Mouse (Mus musculus) embryonic facial prominence, embryonic 13.5 days (tissue): ENCODE measurements around the gene Dennd4a. TPM values are rescaled to one million over a fixed set of nuclear protein-coding genes. Genes with fewer than 3 reads are reported as not detected.

Source experiments
- ATAC-seq: fragments of 200-750 bp; cut with Nextera tagmentation; 2 replicates; pipeline ENCODE4 v1.8.0; 2017; ENCODE audit warnings: low read depth; ENCODE audit not compliant: insufficient number of reproducible peaks, insufficient read depth, low FRiP score, low TSS enrichment
- H3K27ac ChIP-seq: fragments of 300-500 bp; sonication (generic); 2 replicates; pipeline ENCODE4 v1.5.1; 2015; ENCODE audit warnings: moderate library complexity, mild to moderate bottlenecking, inconsistent platforms
- H3K27me3 ChIP-seq: fragments of 300-500 bp; sonication (generic); 2 replicates; pipeline ENCODE4 v1.6.1; 2015; ENCODE audit warnings: mild to moderate bottlenecking, inconsistent platforms
- H3K36me3 ChIP-seq: fragments of 300-500 bp; sonication (generic); 2 replicates; pipeline ENCODE4 v1.6.1; 2015; ENCODE audit warnings: mild to moderate bottlenecking, inconsistent platforms
- H3K4me1 ChIP-seq: fragments of 300-500 bp; sonication (generic); 2 replicates; pipeline ENCODE4 v1.6.1; 2015; ENCODE audit warnings: inconsistent platforms
- H3K4me2 ChIP-seq: fragments of 300-500 bp; sonication (generic); 2 replicates; pipeline ENCODE4 v1.6.1; 2015; ENCODE audit warnings: moderate library complexity, mild to moderate bottlenecking, inconsistent platforms
- H3K4me3 ChIP-seq: fragments of 300-500 bp; sonication (generic); 2 replicates; pipeline ENCODE4 v1.5.1; 2015; ENCODE audit warnings: mild to moderate bottlenecking, inconsistent platforms
- H3K9ac ChIP-seq: fragments of 300-500 bp; sonication (generic); 2 replicates; pipeline ENCODE4 v1.6.1; 2015; ENCODE audit warnings: mild to moderate bottlenecking, inconsistent platforms
- H3K9me3 ChIP-seq: fragments of 300-500 bp; sonication (generic); 2 replicates; pipeline ENCODE4 v1.6.1; 2016; ENCODE audit warnings: inconsistent platforms
- WGBS: fragments of 180-500 bp; shearing (Covaris S2); methylation state at CpG from one replicate; pipeline ENCODE4 v1.1.7; 2015; ENCODE audit warnings: mixed read lengths; 5-methylcytosine and 5-hydroxymethylcytosine counted together
- polyA plus RNA-seq: library from polyadenylated mRNA; unstranded; fragments of >200 nt; fragmentation: Nextera tagmentation; extraction: Ambion mirVana; gene quantifications from 2 replicates; pipeline ENCODE4 v1.2.1, GENCODE M21; 2015

Gene Dennd4a
- polyA plus RNA-seq, 1 experiment from 2014 or later = 10.8 TPM

DNA sequence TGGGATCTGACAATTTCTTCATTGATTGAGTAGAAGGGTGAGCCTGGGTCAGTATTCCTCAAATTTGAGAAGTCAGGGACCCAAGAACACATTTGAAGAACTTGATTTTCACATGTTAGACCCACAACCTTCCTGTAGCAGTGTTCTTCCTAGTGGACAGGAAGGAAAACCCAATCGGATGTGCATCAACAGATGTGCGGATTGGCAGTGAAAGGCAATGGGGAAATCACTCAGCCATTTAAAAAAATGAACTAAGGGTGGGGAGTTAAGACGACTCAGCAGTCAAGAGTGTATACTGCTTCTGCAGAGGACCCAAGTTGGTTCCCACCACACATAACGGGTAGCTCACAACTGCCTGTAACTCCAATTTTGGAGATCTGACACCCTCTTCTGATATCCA lies 35.6 kb upstream of the Dennd4a start:
- Histone ChIP-seq H3K4me2 (no peak overlapping the region), H3K27ac (no peak overlapping the region), H3K27me3 (no peaks in the 10 kb centered on the region), H3K9ac (no peak overlapping the region), H3K9me3 (no peaks in the 10 kb centered on the region), H3K4me3 (no peak overlapping the region), H3K36me3 (no peaks in the 10 kb centered on the region), H3K4me1 (peaks cover 11% of the 10 kb centered on the region; the same call in 1 of the 2 replicates)
- 83% methylated on average over 4 of the region's 4 CpGs for WGBS
- ATAC-seq = no peak

DNA sequence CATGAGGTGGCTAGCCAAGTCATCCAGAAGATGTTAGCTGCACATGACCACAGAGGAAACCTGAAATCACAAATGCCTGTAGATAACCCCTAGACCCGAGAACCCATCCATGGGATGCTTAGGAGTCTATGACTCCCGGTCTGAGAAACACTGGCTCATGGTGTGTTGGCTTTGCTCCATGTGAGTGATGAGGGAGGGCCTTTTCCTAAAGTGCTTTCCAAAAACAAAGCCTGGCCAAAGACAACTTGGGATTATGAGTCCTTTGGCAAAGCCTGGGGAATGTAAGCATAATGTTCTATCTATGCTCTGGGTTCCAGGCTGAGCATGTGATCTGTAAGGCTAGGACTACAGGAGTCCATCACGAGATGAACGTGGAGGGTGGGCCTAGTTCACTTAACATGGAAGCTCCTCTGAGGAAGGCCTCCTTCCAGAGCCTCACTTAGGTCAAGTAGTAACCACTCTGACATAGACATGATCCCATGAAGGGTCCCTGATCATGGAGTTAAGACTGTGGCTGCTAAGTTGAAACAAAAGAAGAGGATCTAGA lies 33.6 kb upstream of the Dennd4a start:
- Histone ChIP-seq H3K27ac (no peak overlapping the region), H3K4me3 (no peak overlapping the region), H3K9me3 (no peaks in the 10 kb centered on the region), H3K4me2 (no peak overlapping the region), H3K36me3 (no peaks in the 10 kb centered on the region), H3K27me3 (no peaks in the 10 kb centered on the region), H3K4me1 (peaks cover 11% of the 10 kb centered on the region; the same call in 1 of the 2 replicates), H3K9ac (no peak overlapping the region)
- 85% methylated on average over 4 of the region's 4 CpGs for WGBS
- ATAC-seq = no peak

DNA sequence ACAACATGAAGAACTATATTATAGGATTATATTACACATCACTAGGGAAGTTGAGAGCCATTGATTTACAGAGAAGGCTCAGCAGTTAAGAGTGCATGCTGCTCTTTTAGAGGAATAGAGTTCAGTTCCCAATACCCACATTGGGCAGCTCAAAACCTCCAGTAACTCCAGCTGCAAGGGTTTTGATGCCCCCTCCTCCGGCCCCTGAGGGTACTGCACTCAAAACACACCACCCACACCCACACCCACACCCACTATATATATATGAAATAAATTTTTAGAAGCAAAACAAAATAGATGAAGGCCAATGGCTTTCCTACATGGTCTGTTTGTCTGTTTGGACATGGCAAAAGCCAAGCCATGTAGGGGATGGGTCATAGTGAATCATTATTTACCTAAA lies 33.0 kb upstream of the Dennd4a start:
- Histone ChIP-seq H3K36me3 (no peaks in the 10 kb centered on the region), H3K9ac (no peak overlapping the region), H3K4me1 (peaks cover 11% of the 10 kb centered on the region; the same call in 1 of the 2 replicates), H3K4me3 (no peak overlapping the region), H3K27ac (no peak overlapping the region), H3K9me3 (no peaks in the 10 kb centered on the region), H3K4me2 (no peak overlapping the region), H3K27me3 (no peaks in the 10 kb centered on the region)
- 91% methylated on average over 1 of the region's 1 CpGs for WGBS
- ATAC-seq = no peak

DNA sequence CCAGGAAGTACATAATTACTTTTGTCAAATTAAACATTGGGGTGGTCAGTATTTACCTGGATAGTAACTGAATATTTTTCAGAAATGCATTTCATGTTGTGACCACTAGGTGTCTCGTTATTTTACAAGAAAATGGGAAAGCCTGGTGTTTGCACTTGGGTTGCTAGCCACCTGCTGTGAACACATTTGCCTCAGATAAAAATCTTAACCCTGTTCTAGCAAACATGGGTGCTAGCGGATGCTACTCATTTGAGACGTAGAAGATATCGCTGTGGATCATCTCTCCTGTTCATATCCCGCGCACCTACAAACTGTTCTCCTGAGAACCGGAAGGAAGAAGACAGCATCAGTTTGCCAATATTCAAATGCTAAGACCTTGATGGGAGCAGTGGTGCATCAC lies 31.5 kb upstream of the Dennd4a start:
- Histone ChIP-seq H3K36me3 (no peaks in the 10 kb centered on the region), H3K4me3 (no peak overlapping the region), H3K9ac (no peak overlapping the region), H3K27ac (no peak overlapping the region), H3K4me1 (peaks cover 7% of the 10 kb centered on the region; the same call in 1 of the 2 replicates), H3K4me2 (no peak overlapping the region), H3K27me3 (no peaks in the 10 kb centered on the region), H3K9me3 (no peaks in the 10 kb centered on the region)
- 43% methylated on average over 7 of the region's 7 CpGs for WGBS
- no peak for ATAC-seq

DNA sequence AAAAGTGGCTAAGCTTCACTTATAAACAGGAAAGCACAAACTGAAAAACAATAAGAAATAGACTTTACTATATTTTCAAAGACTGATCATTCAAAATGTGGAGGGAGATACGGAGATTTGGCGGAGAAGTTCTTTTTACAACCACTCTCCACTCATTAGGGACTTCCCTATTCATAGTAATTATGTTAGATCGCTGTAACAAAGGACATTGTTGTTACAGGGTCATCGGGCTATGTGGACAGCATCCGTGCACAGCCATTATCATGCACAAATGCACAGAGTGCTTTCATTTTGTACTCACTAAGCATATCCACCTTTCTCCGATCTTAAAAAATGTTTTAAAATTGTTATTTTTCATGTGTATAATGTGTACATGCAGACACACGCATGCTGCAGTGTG lies 27.6 kb upstream of the Dennd4a start:
- no peak overlapping the region for H3K4me3 ChIP-seq
- H3K4me1 ChIP-seq = peaks cover 12% of the 10 kb centered on the region
- WGBS = 80% methylated on average over 7 of the region's 7 CpGs
- H3K9me3 ChIP-seq = no peaks in the 10 kb centered on the region
- H3K27me3 ChIP-seq = no peaks in the 10 kb centered on the region
- no peaks in the 10 kb centered on the region for H3K36me3 ChIP-seq
- H3K9ac ChIP-seq = no peak overlapping the region
- no peak overlapping the region for H3K4me2 ChIP-seq
- no peak overlapping the region for H3K27ac ChIP-seq
- no peak for ATAC-seq

DNA sequence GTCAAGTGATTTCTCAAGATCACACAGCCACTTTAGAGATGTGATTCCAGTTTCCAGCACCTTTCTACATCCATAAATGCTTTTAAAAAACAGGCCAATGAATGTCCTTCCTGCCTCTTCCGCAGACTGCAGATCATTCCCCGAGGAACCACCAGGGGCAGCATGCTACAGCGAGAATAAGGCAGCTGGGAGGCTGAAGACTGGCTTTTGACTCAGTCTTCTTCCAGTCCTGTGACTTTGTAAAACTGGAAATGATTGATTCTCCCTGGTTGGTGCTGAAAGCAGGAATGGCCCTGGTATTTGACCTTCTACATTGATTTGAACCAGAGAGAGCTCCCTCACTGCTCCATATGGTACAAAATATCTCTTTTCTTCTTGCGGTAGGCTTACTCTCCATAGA lies 26.3 kb upstream of the Dennd4a start:
- no peak for ATAC-seq
- Histone ChIP-seq H3K9ac (no peak overlapping the region), H3K27me3 (no peaks in the 10 kb centered on the region), H3K9me3 (no peaks in the 10 kb centered on the region), H3K4me1 (peaks cover 12% of the 10 kb centered on the region), H3K4me3 (no peak overlapping the region), H3K27ac (no peak overlapping the region), H3K4me2 (no peak overlapping the region), H3K36me3 (no peaks in the 10 kb centered on the region)
- WGBS = 26% methylated on average over 4 of the region's 4 CpGs

DNA sequence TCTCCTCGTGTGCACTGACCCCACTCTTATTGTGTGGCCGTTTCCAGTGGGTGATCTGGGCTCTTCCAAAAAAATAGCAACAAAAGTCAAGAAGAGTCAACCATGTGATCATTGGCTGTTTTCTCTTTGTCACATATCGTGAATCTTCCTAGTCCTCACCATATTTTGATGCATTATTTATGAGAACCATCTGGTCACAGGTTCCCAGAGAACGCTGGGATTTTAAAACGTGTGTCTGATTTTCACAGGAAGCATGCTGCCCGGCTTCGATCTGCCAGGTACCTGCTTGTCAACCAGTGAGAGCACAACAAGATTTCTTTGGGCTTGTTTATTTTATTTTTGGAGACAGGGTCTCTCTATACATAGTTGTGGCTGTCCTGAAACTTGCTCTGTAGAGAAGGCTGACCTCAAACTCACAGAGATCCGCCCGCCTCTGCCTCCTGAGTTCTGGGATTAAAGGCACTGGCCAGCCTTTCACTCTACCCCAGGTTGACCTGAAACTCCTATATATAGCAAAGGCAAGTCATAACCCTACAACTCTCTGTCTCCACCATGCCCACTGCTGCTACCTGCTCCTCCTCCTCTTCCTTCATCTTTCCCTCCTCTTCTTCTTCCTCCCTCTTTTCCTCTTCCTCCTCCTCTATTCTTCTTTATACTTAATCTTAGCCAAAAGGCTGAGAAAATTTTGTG lies 24.8 kb upstream of the Dennd4a start:
- H3K9me3 ChIP-seq = no peaks in the 10 kb centered on the region
- no peak overlapping the region for H3K9ac ChIP-seq
- 74% methylated on average over 9 of the region's 9 CpGs for WGBS
- H3K4me2 ChIP-seq = no peak overlapping the region
- no peak overlapping the region for H3K4me3 ChIP-seq
- no peaks in the 10 kb centered on the region for H3K36me3 ChIP-seq
- no peaks in the 10 kb centered on the region for H3K27me3 ChIP-seq
- no peak for ATAC-seq
- H3K4me1 ChIP-seq = peaks cover 18% of the 10 kb centered on the region
- H3K27ac ChIP-seq = 0 out of 2 replicates have a peak overlapping the region, but pooled peaks have one; percentile 22

DNA sequence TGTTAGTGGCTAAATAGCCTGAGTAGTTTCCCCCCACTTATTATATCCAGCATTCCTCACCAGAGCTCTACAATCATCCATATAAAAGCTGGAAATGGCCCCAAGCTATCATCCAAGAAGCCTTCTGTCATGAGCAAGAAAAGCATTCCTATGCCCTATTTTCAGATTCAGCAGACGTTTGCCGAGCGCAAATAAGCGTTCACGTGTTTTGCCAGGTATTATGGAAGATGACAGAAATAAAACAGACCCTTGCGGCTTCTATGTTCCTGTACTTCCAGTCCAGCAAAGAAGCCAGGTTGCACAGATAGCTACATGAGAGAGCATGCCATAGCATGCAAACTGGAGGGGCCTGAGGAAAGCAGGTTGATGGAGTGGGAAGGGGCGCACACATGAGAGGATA lies 23.1 kb upstream of the Dennd4a start:
- Histone ChIP-seq H3K4me3 (no peak overlapping the region), H3K27ac (peak overlapping the region; percentile 35; the same call in 1 of the 2 replicates), H3K4me1 (peaks cover 26% of the 10 kb centered on the region), H3K36me3 (no peaks in the 10 kb centered on the region), H3K4me2 (no peak overlapping the region), H3K9me3 (no peaks in the 10 kb centered on the region), H3K27me3 (no peaks in the 10 kb centered on the region), H3K9ac (no peak overlapping the region)
- no peak for ATAC-seq
- WGBS = 56% methylated on average over 7 of the region's 7 CpGs

DNA sequence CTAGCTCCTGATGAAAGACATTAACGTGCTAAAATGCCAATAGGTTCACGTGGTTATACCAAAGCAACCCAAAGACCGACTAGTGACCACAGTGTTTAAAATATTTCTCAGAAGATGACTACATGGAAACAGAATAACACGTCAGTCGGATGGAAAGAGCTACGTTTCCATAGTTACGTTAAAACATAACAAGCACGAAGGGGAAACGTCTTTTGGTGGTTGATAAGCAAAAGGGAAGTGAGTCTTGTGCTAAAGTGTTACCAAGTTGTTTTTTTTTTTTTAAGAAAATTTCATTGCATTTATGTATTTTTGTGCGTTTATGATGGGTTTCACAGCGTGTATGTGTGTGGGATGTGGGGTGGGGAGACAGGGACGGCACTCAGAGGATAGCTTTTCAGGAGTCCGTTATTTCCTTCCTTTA lies 21.8 kb upstream of the Dennd4a start:
- WGBS = 71% methylated on average over 13 of the region's 13 CpGs
- Histone ChIP-seq H3K9me3 (no peaks in the 10 kb centered on the region), H3K27ac (no peak overlapping the region), H3K4me2 (no peak overlapping the region), H3K4me1 (peaks cover 30% of the 10 kb centered on the region), H3K36me3 (no peaks in the 10 kb centered on the region), H3K27me3 (no peaks in the 10 kb centered on the region), H3K9ac (no peak overlapping the region), H3K4me3 (no peak overlapping the region)
- no peak for ATAC-seq

DNA sequence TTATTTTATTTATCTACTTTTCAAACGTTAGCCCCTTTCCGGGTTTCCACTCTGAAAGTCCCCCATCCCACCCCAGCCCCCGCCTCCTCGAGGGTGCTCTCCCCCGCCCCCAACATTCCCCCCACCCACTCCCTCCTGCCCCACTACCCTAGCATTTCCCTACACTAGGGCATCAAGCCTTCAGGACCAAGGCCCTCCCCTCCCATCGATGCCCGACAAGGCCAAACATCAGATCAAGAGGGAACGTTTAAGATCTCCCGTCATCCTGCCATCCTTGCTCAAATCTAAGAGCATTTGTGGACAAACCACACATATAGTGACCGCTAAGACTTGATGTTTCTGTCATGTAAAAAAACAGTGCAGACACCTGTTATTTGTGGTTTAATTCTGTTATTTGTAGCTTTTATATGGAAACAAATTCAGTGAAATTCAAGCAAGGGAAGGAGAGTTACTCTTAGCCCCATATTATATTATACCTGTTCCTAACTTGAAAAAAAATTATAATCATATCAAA lies 21.2 kb upstream of the Dennd4a start:
- no peak overlapping the region for H3K4me2 ChIP-seq
- H3K9ac ChIP-seq = no peak overlapping the region
- peaks cover 30% of the 10 kb centered on the region for H3K4me1 ChIP-seq
- 79% methylated on average over 10 of the region's 10 CpGs for WGBS
- H3K9me3 ChIP-seq = no peaks in the 10 kb centered on the region
- no peak for ATAC-seq
- H3K27ac ChIP-seq = no peak overlapping the region
- no peaks in the 10 kb centered on the region for H3K36me3 ChIP-seq
- H3K27me3 ChIP-seq = no peaks in the 10 kb centered on the region
- H3K4me3 ChIP-seq = no peak overlapping the region

DNA sequence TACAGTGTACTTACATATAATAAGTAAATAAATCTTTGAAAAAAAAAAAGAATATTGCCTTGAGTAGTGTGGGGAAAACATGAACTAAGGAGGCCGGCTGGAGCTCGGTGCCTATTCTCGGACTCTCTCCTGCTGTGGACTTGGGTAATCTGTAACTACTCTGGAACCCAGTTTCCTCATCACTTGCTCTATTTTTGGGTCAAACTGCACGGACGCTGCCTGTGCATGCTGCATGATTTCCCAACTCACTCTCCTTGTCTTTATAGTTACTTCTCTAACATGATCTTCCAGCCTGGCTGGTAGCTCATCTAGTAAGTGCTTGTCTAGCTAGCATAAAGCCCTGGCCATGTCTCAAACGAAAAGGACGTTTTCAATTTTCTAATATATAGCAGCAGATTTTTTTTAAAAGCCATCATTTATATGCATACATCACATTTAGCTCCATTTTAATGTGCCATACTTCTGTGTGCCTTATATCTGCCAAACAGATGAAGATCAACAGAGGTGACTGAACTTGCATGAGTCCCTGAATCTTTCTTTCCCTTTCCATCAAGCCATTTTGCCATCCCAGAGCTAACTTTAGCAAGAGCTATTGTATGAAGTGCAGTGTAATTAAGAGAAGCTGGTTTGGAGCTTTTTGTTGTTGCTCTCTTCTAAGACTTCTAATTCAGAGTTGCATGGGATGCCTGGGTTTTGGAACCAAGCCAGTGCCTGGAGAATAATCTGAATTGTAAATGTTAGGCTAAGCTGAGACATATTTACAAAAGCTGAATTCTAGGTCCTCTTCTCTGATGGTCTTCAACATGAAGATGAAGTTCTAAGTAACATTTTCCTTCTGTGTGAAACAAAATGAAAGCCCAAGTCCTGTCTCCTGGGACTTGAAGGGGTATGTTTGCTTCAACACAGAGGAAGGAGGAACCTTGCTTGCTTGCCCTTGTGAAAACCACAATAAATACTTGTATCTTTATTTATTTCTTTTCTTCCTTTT lies 20.2 kb upstream of the Dennd4a start:
- no peak for ATAC-seq
- no peaks in the 10 kb centered on the region for H3K9me3 ChIP-seq
- H3K4me2 ChIP-seq = no peak overlapping the region
- 73% methylated on average over 7 of the region's 7 CpGs for WGBS
- no peaks in the 10 kb centered on the region for H3K27me3 ChIP-seq
- peak overlapping the region; percentile 71 for H3K27ac ChIP-seq
- H3K4me3 ChIP-seq = no peak overlapping the region
- H3K9ac ChIP-seq = no peak overlapping the region
- peaks cover 30% of the 10 kb centered on the region for H3K4me1 ChIP-seq
- H3K36me3 ChIP-seq = no peaks in the 10 kb centered on the region
